Mouse (Mus musculus): ENCODE measurements around the gene Anapc15-ps.

- no peak for TF ChIP-seq POLR2A (IDR thresholded peaks at IDR 0.05; ENCODE audit: low read depth, low read length)
- TF ChIP-seq CTCF (conservative IDR thresholded peaks at IDR 0.05; ENCODE audit: insufficient read depth, insufficient read length, low read depth, low read length), result no peak
These were observed 10.5 kb upstream of the Anapc15-ps start for GRCm38 (mm10) chr10:95683735-95684134.

All from kidney, adult 2 months (tissue).